Mouse (Mus musculus) c-Kit-positive CD71-negative TER-119-negative erythroid progenitor cells, embryonic 14.5 days (primary cell): ENCODE measurements at regions not wholly inside any gene's neighbourhood (a gene's known extent, or its start where the extent isn't known, plus 50 kb on each side); places are given as distances from the start of the nearest gene placed in this dataset.
A peak's percentile ranks its signal among the peaks of the same experiment; 100 is the strongest.

Source experiments
- DNase-seq: peaks from one replicate; pipeline ENCODE4 v3.0.0-alpha.2; 2013; ENCODE audit warnings: low read depth

- no peak for DNase-seq
Measured at GRCm38 (mm10) chr2:74930702-74931101, 105.1 kb downstream of the Mtx2 start.

- no peak for DNase-seq
Measured at GRCm38 (mm10) chr2:74933190-74933589, 107.6 kb downstream of the Mtx2 start.

- DNase-seq = no peak
Measured at GRCm38 (mm10) chr2:74933771-74934170, 108.2 kb downstream of the Mtx2 start.

GRCm38 (mm10) chr2:74938711-74939110 lies 113.1 kb downstream of the Mtx2 start:
- no peak for DNase-seq

GRCm38 (mm10) chr2:74941966-74942365 lies 116.4 kb downstream of the Mtx2 start:
- DNase-seq = no peak

GRCm38 (mm10) chr2:74942611-74943198 lies 117.1 kb downstream of the Mtx2 start:
- DNase-seq = no peak

- DNase-seq = no peak
Measured at GRCm38 (mm10) chr2:74945185-74945749, 119.7 kb downstream of the Mtx2 start.

GRCm38 (mm10) chr2:74951401-74952260 lies 126.0 kb downstream of the Mtx2 start:
- DNase-seq = no peak

- no peak for DNase-seq
Measured at GRCm38 (mm10) chr2:74954101-74954500, 128.5 kb downstream of the Mtx2 start.

- DNase-seq = no peak
Measured at GRCm38 (mm10) chr2:74955281-74956128, 129.9 kb downstream of the Mtx2 start.

GRCm38 (mm10) chr2:74956129-74956450 lies 130.5 kb downstream of the Mtx2 start:
- no peak for DNase-seq

- DNase-seq = no peak
Measured at GRCm38 (mm10) chr2:74956556-74956955, 131.0 kb downstream of the Mtx2 start.

- DNase-seq = no peak
Measured at GRCm38 (mm10) chr2:74959936-74960335, 134.3 kb downstream of the Mtx2 start.

- DNase-seq = no peak
Measured at GRCm38 (mm10) chr2:74962416-74962815, 136.8 kb downstream of the Mtx2 start.

GRCm38 (mm10) chr2:74964360-74964759 lies 138.8 kb downstream of the Mtx2 start:
- DNase-seq = peak; percentile 53

- no peak for DNase-seq
Measured at GRCm38 (mm10) chr2:74964980-74965379, 139.4 kb downstream of the Mtx2 start.

GRCm38 (mm10) chr2:74965384-74966060 lies 139.9 kb downstream of the Mtx2 start:
- no peak for DNase-seq

GRCm38 (mm10) chr2:74970611-74971265 lies 145.1 kb downstream of the Mtx2 start:
- DNase-seq = no peak

- no peak for DNase-seq
Measured at GRCm38 (mm10) chr2:74973386-74973785, 147.8 kb downstream of the Mtx2 start.

- DNase-seq = no peak
Measured at GRCm38 (mm10) chr2:74974595-74975325, 149.2 kb downstream of the Mtx2 start.

GRCm38 (mm10) chr2:74977348-74977747 lies 151.7 kb downstream of the Mtx2 start:
- no peak for DNase-seq
